Mouse (Mus musculus): Measurements from ENCODE around the gene Olfr921. TPM values are rescaled to one million over a fixed set of nuclear protein-coding genes. Genes with fewer than 3 reads are reported as not detected.

Gene Olfr921
- total RNA-seq (2021) (not detected), polyA plus RNA-seq (2012; rRNA removed) (not detected in 2 replicates)
- long read RNA-seq: 0 reads

DNA sequence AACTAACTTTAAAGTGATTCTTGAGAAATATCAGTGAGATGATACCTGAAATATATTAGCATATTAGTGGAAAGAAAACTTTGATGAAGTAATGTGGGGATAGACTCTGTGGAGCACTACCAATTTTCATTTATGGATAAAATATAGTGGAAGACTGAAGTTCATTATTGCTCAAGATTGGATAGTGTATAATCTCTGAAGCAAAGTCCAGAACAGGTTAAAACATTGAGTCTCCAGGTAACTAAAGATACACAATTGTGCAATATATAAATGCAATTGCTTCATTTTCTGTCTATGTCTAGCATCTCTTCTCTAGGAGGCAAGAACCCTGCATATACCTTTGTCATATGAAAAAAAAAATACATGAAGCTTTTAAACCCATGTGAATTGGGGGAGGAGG, at the start of gene Olfr921:
Gene Olfr921 (plus strand): TSS at position 301 of the 400 bp plus-strand sequence.
- Histone ChIP-seq H3K36me3 (ENCODE audit: control insufficient read depth, insufficient read depth, low read length) (no peaks in the 10 kb centered on the region), H3K79me2 (replicated peaks; ENCODE audit: control insufficient read depth, insufficient read depth, low read length) (no peaks in the 10 kb centered on the region), H3K27me3 (ENCODE audit: control insufficient read depth, insufficient read depth, low read length) (no peaks in the 10 kb centered on the region), H3K4me3 (no peak within 1 kb of the TSS), H3K4me1 (ENCODE audit: control insufficient read depth, insufficient read depth, low read length) (no peaks in the 10 kb centered on the region), H3K9ac (ENCODE audit: low read depth, low read length) (no peak within 1 kb of the TSS), H3K27ac (no peak within 1 kb of the TSS)
- TF ChIP-seq POLR2A (IDR thresholded peaks at IDR 0.05; ENCODE audit: insufficient read depth, low read depth, low read length): no peak
- no peak for TF ChIP-seq CTCF (IDR thresholded peaks at IDR 0.05)
- TF ChIP-seq EP300 (IDR thresholded peaks at IDR 0.05; ENCODE audit: insufficient read depth, low read depth, low read length): no peak
- intact Hi-C loops (cut with DNase I): no loop called here
- DNase-seq: no peak

DNA sequence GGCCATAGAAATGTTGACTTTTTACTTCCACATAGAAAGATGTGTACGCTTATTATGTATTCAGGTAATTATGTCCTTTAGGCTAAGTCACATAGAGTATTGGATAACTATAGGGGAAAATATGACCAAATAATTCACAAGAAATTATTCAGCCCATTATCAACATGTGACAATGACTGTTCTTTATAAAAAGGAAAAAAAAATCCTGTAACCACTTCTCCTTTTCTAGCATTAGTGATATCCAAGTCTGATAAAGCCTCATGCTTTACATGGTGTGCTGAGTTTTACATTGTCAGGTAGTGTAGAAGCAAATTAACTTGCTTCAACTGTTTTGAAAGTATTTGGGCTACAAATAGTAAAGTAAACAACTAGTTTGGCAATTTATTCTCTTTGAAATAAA, 48.8 kb upstream of the Olfr921 start:
- no peak overlapping the region for H3K27ac ChIP-seq
- no peaks in the 10 kb centered on the region for H3K27me3 ChIP-seq (ENCODE audit: control insufficient read depth, insufficient read depth, low read length)
- WGBS: 97% methylated on average over 1 of the region's 1 CpGs
- no peak for DNase-seq
- no peak overlapping the region for H3K9ac ChIP-seq (ENCODE audit: low read depth, low read length)
- TF ChIP-seq POLR2A (IDR thresholded peaks at IDR 0.05; ENCODE audit: insufficient read depth, low read depth, low read length) (no peak), EP300 (IDR thresholded peaks at IDR 0.05; ENCODE audit: insufficient read depth, low read depth, low read length) (no peak)
- intact Hi-C loops (cut with DNase I): no loop called here
- peaks cover 4% of the 10 kb centered on the region for H3K4me1 ChIP-seq (ENCODE audit: control insufficient read depth, insufficient read depth, low read length)
- H3K4me3 ChIP-seq: no peak overlapping the region
- H3K79me2 ChIP-seq (replicated peaks; ENCODE audit: control insufficient read depth, insufficient read depth, low read length): peaks cover 1% of the 10 kb centered on the region; the same call in 1 of the 2 replicates
- H3K36me3 ChIP-seq (ENCODE audit: control insufficient read depth, insufficient read depth, low read length): peaks cover 27% of the 10 kb centered on the region

DNA sequence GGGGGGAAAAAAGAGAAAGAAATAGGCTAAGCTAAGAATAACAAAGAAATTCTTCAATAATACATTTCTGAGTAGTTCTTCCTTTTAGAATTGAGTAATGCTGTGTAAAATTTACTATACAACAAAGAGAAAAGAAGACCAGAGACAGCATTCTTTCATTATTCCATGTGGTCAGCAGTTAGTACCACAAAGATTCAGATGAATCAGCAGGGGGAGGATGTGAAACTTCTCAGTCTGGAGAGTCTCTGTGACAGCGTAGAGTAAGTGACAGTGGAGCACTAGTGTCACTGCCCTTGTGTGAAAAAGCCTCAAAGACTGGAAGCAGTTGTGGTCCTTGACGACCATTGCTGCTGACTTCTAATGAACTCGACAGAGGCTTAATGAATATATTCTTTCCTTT, 44.6 kb upstream of the Olfr921 start:
- Histone ChIP-seq H3K79me2 (replicated peaks; ENCODE audit: control insufficient read depth, insufficient read depth, low read length) (no peaks in the 10 kb centered on the region), H3K27me3 (ENCODE audit: control insufficient read depth, insufficient read depth, low read length) (no peaks in the 10 kb centered on the region), H3K4me1 (ENCODE audit: control insufficient read depth, insufficient read depth, low read length) (no peaks in the 10 kb centered on the region), H3K36me3 (ENCODE audit: control insufficient read depth, insufficient read depth, low read length) (peaks cover 17% of the 10 kb centered on the region), H3K27ac (no peak overlapping the region), H3K9ac (ENCODE audit: low read depth, low read length) (no peak overlapping the region), H3K4me3 (no peak overlapping the region)
- intact Hi-C loops (cut with DNase I): no loop called here
- no peak for DNase-seq
- TF ChIP-seq POLR2A (IDR thresholded peaks at IDR 0.05; ENCODE audit: insufficient read depth, low read depth, low read length) (no peak), CTCF (IDR thresholded peaks at IDR 0.05) (no peak), EP300 (IDR thresholded peaks at IDR 0.05; ENCODE audit: insufficient read depth, low read depth, low read length) (no peak)
- 79% methylated on average over 3 of the region's 3 CpGs for WGBS

DNA sequence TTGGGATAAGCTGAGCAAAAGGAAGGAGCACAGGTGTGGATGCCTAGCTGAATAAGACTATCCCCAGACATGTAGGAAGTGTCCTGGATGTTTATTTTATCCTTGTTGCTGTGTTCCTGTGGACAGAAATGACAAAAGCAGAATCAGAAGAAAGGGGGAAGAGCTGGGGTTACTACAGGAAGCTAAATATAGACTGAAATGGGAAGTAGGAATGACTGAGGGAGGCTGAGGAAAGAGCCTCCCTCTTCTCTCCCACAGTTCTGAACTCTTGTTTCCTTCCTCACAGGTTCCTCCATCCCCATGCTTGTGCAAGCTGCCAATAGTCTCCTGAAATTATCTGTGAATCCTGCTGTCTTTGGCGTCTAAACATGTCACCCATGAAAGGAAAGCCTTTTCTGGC, 31.5 kb upstream of the Olfr921 start:
- TF ChIP-seq CTCF (IDR thresholded peaks at IDR 0.05) (no peak), POLR2A (IDR thresholded peaks at IDR 0.05; ENCODE audit: insufficient read depth, low read depth, low read length) (no peak), EP300 (IDR thresholded peaks at IDR 0.05; ENCODE audit: insufficient read depth, low read depth, low read length) (no peak)
- intact Hi-C loops (cut with DNase I): no loop called here
- no peak overlapping the region for H3K27ac ChIP-seq
- H3K4me3 ChIP-seq: no peak overlapping the region
- H3K27me3 ChIP-seq (ENCODE audit: control insufficient read depth, insufficient read depth, low read length): no peaks in the 10 kb centered on the region
- no peaks in the 10 kb centered on the region for H3K4me1 ChIP-seq (ENCODE audit: control insufficient read depth, insufficient read depth, low read length)
- no peak for DNase-seq
- H3K9ac ChIP-seq (ENCODE audit: low read depth, low read length): no peak overlapping the region
- H3K36me3 ChIP-seq (ENCODE audit: control insufficient read depth, insufficient read depth, low read length): no peaks in the 10 kb centered on the region; the same call in 1 of the 2 replicates
- no peaks in the 10 kb centered on the region for H3K79me2 ChIP-seq (replicated peaks; ENCODE audit: control insufficient read depth, insufficient read depth, low read length)
- 54% methylated on average over 1 of the region's 1 CpGs for WGBS

DNA sequence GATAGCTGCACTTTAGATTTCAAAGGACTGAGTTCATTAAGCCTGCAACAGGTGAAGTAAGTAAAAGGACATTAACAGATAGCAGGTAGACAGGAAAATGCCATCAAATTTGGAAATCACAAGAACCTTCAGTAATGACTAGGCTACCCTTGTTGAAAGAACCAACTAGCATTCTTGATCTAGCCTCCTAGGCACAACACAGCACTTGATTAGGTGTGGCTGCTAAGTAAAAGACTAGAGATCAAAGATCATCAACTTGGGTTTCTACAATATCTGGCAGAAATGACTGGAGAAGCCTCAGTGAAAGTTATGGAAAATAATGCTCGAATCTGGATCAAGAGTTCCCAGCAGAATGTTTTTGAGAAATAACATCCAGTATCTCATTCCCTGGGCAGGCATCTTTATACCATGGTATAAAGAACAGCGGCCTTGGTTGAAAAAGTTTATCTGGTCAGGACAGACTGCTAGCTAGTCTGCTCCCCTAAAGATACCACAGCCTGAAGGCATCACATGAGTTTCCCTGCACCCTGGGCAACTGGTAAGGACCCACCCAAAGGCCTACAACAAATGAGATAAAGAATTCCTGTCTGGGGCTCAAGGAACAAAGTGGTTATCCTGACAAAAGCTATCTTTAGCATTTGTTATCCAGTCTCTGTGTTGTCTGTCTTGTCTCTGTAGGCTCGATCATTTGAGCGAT, 28.1 kb upstream of the Olfr921 start:
- H3K79me2 ChIP-seq (replicated peaks; ENCODE audit: control insufficient read depth, insufficient read depth, low read length): no peaks in the 10 kb centered on the region
- intact Hi-C loops (cut with DNase I): no loop called here
- 85% methylated on average over 4 of the region's 4 CpGs for WGBS
- H3K36me3 ChIP-seq (ENCODE audit: control insufficient read depth, insufficient read depth, low read length): no peaks in the 10 kb centered on the region; the same call in 1 of the 2 replicates
- TF ChIP-seq POLR2A (IDR thresholded peaks at IDR 0.05; ENCODE audit: insufficient read depth, low read depth, low read length) (no peak), EP300 (IDR thresholded peaks at IDR 0.05; ENCODE audit: insufficient read depth, low read depth, low read length) (no peak), CTCF (IDR thresholded peaks at IDR 0.05) (no peak)
- H3K27me3 ChIP-seq (ENCODE audit: control insufficient read depth, insufficient read depth, low read length): no peaks in the 10 kb centered on the region
- H3K4me1 ChIP-seq (ENCODE audit: control insufficient read depth, insufficient read depth, low read length): no peaks in the 10 kb centered on the region
- H3K27ac ChIP-seq: no peak overlapping the region
- H3K9ac ChIP-seq (ENCODE audit: low read depth, low read length): no peak overlapping the region
- DNase-seq: no peak
- no peak overlapping the region for H3K4me3 ChIP-seq

DNA sequence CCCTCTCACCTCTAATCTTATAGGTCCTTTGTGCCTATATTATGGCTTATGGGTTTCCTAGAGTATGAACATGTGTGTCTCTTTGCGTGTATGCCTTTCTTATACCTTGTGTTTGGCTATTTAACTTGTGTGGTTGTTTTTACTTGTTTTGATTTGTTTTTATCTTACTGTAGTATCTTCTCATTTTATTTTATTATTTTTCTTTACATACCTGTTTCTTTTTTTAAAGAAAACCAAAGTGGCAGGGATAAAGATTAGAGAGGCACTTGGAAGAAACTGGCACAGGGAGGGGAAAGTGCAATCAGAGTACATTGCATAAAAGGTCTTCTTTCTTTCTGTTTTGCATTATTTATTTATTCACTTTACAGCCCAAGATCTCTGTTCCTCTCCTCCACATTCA, 20.9 kb upstream of the Olfr921 start, which contains the start of gene Olfr920:
Gene Olfr920 (plus strand): TSS at position 301 of the 400 bp plus-strand sequence.
- TF ChIP-seq POLR2A (IDR thresholded peaks at IDR 0.05; ENCODE audit: insufficient read depth, low read depth, low read length): no peak
- TF ChIP-seq CTCF (IDR thresholded peaks at IDR 0.05): no peak
- no peak for TF ChIP-seq EP300 (IDR thresholded peaks at IDR 0.05; ENCODE audit: insufficient read depth, low read depth, low read length)

More for the DNA sequence above, 20.9 kb upstream of the Olfr921 start, which contains the start of gene Olfr920:
- no peak for DNase-seq
- Histone ChIP-seq H3K79me2 (replicated peaks; ENCODE audit: control insufficient read depth, insufficient read depth, low read length) (no peaks in the 10 kb centered on the region), H3K4me1 (ENCODE audit: control insufficient read depth, insufficient read depth, low read length) (no peaks in the 10 kb centered on the region), H3K36me3 (ENCODE audit: control insufficient read depth, insufficient read depth, low read length) (no peaks in the 10 kb centered on the region), H3K4me3 (no peak within 1 kb of the TSS), H3K27me3 (ENCODE audit: control insufficient read depth, insufficient read depth, low read length) (no peaks in the 10 kb centered on the region), H3K27ac (no peak within 1 kb of the TSS), H3K9ac (ENCODE audit: low read depth, low read length) (no peak within 1 kb of the TSS)
- 80% methylated on average over 1 of the region's 1 CpGs for WGBS
- intact Hi-C loops (cut with DNase I): no loop called here

Measured in heart, adult 2 months (tissue).